Mouse (Mus musculus) MEL (cell line): Measurements from ENCODE around the gene Ror2. TPM values are rescaled to one million over a fixed set of nuclear protein-coding genes. Genes with fewer than 3 reads are reported as not detected.

Experiments
- DNase-seq: peaks from one replicate; pipeline ENCODE4 v3.0.0; 2011; ENCODE audit warnings: low read depth, low spot score
- H3K27ac ChIP-seq: 2 replicates; pipeline ENCODE4 v1.5.1; 2012; ENCODE audit warnings: low read depth, mild to moderate bottlenecking, control low read depth, low read length, moderate library complexity; ENCODE audit not compliant: control insufficient read depth
- H3K27me3 ChIP-seq, 2 experiments: fragments of 150-350 bp in 1 of 2; sonication (generic) in 1 of 2; 2 replicates each; pipeline ENCODE4 v1.6.1; 2012; ENCODE audit warnings: low read length in 2 of 2, mild to moderate bottlenecking in 2 of 2, improper control_type of control experiment in 1 of 2, moderate library complexity in 1 of 2; ENCODE audit not compliant: insufficient read depth in 2 of 2, control insufficient read depth in 1 of 2
- H3K36me3 ChIP-seq, 2 experiments: 2 replicates each; pipeline ENCODE4 v1.6.1; 2012 to 2014; ENCODE audit warnings: low read length in 2 of 2, improper control_type of control experiment in 1 of 2, inconsistent platforms in 1 of 2, mild to moderate bottlenecking in 1 of 2; ENCODE audit not compliant: insufficient read depth in 2 of 2, control insufficient read depth in 1 of 2
- H3K4me1 ChIP-seq, 2 experiments: fragments of 150-350 bp in 1 of 2; sonication (generic) in 1 of 2; 2 replicates each; pipeline ENCODE4 v1.6.1; 2012; ENCODE audit warnings: low read length in 2 of 2, improper control_type of control experiment in 1 of 2, mild to moderate bottlenecking in 1 of 2; ENCODE audit not compliant: insufficient read depth in 2 of 2, control insufficient read depth in 1 of 2
- H3K4me3 ChIP-seq, 2 experiments: fragments of 150-350 bp in 1 of 2; sonication (generic) in 1 of 2; 2 replicates each; pipeline ENCODE4 v1.5.1; 2012; ENCODE audit warnings: low read depth in 2 of 2, low read length in 2 of 2, mild to moderate bottlenecking in 2 of 2, moderate library complexity in 2 of 2, control low read depth in 1 of 2, improper control_type of control experiment in 1 of 2; ENCODE audit not compliant: control insufficient read depth in 1 of 2, insufficient read depth in 1 of 2
- H3K79me2 ChIP-seq: 2 replicates; pipeline ENCODE4 v1.6.1; 2012; ENCODE audit warnings: mild to moderate bottlenecking, low read length, moderate library complexity; ENCODE audit not compliant: control insufficient read depth, poor library complexity, insufficient read depth
- H3K9ac ChIP-seq: 2 replicates; pipeline ENCODE4 v1.6.1; 2012; ENCODE audit warnings: low read depth, mild to moderate bottlenecking, control low read depth, low read length, moderate library complexity; ENCODE audit not compliant: control insufficient read depth, poor library complexity, severe bottlenecking
- H3K9me3 ChIP-seq: fragments of 150-350 bp; sonication (generic); replicated peaks from 2 replicates; pipeline ENCODE4 v1.6.1; 2012; ENCODE audit warnings: mild to moderate bottlenecking, low read length, improper control_type of control experiment, moderate library complexity; ENCODE audit not compliant: insufficient read depth
- CHD2 ChIP-seq: IDR thresholded peaks from 2 replicates; pipeline ENCODE4 v1.6.1; 2011; ENCODE audit warnings: low read length, improper control_type of control experiment
- CTCF ChIP-seq, 3 experiments: IDR thresholded peaks in 2 of 3; conservative IDR thresholded peaks in 1 of 3; 2 replicates each; pipeline ENCODE4 v1.5.1; 2011 to 2012; ENCODE audit warnings: low read length in 3 of 3, low read depth in 2 of 3, mild to moderate bottlenecking in 2 of 3, improper control_type of control experiment in 1 of 3, inconsistent platforms in 1 of 3, mixed read lengths in 1 of 3, moderate library complexity in 1 of 3; ENCODE audit not compliant: control insufficient read depth in 1 of 3, insufficient read depth in 1 of 3, poor library complexity in 1 of 3, severe bottlenecking in 1 of 3
- E2F4 ChIP-seq: IDR thresholded peaks from 2 replicates; pipeline ENCODE4 v1.6.1; 2011; ENCODE audit warnings: low read depth, low read length, improper control_type of control experiment, borderline replicate concordance
- ELF1 ChIP-seq: IDR thresholded peaks from 2 replicates; pipeline ENCODE4 v1.6.1; 2014; ENCODE audit warnings: low read depth, mild to moderate bottlenecking, inconsistent platforms, low read length, improper control_type of control experiment, moderate library complexity
- EP300 ChIP-seq, 2 experiments: IDR thresholded peaks; 2 replicates each; pipeline ENCODE4 v1.6.1; 2011; ENCODE audit warnings: improper control_type of control experiment in 2 of 2, low read length in 2 of 2, low read depth in 1 of 2, mild to moderate bottlenecking in 1 of 2
- GABPA ChIP-seq: IDR thresholded peaks from 2 replicates; pipeline ENCODE4 v1.6.1; 2012; ENCODE audit warnings: low read depth, mild to moderate bottlenecking, inconsistent platforms, low read length, improper control_type of control experiment, moderate library complexity
- GATA1 ChIP-seq: IDR thresholded peaks from 2 replicates; pipeline ENCODE4 v1.6.1; 2011; ENCODE audit warnings: low read depth, low read length, improper control_type of control experiment
- HCFC1 ChIP-seq: IDR thresholded peaks from 2 replicates; pipeline ENCODE4 v1.6.1; 2012; ENCODE audit warnings: low read depth, mild to moderate bottlenecking, inconsistent platforms, low read length, improper control_type of control experiment, moderate library complexity
- JUND ChIP-seq: IDR thresholded peaks from 2 replicates; pipeline ENCODE4 v1.6.1; 2011; ENCODE audit warnings: low read depth, mild to moderate bottlenecking, improper control_type of control experiment, low read length
- MAFK ChIP-seq: IDR thresholded peaks from 2 replicates; pipeline ENCODE4 v1.6.1; 2011; ENCODE audit warnings: low read depth, mild to moderate bottlenecking, low read length, improper control_type of control experiment, borderline replicate concordance
- MAZ ChIP-seq: IDR thresholded peaks from 2 replicates; pipeline ENCODE4 v1.6.1; 2012; ENCODE audit warnings: low read depth, mild to moderate bottlenecking, inconsistent platforms, low read length, improper control_type of control experiment
- MEF2A ChIP-seq: IDR thresholded peaks from 2 replicates; pipeline ENCODE4 v1.6.1; 2014; ENCODE audit warnings: low read depth, mild to moderate bottlenecking, inconsistent platforms, low read length, improper control_type of control experiment; ENCODE audit not compliant: poor library complexity, insufficient replicate concordance, severe bottlenecking; ENCODE audit errors: extremely low read depth
- MXI1 ChIP-seq: IDR thresholded peaks from 2 replicates; pipeline ENCODE4 v1.6.1; 2011; ENCODE audit warnings: mild to moderate bottlenecking, low read depth, low read length, improper control_type of control experiment
- MYB ChIP-seq: IDR thresholded peaks from 2 replicates; pipeline ENCODE4 v1.6.1; 2011; ENCODE audit warnings: mild to moderate bottlenecking, low read depth, low read length, improper control_type of control experiment
- MYC ChIP-seq: IDR thresholded peaks from 2 replicates; pipeline ENCODE4 v1.6.1; 2011; ENCODE audit warnings: low read depth, mild to moderate bottlenecking, low read length, improper control_type of control experiment, moderate library complexity
- NELFE ChIP-seq: IDR thresholded peaks from 2 replicates; pipeline ENCODE4 v1.6.1; 2011; ENCODE audit warnings: low read depth, low read length, improper control_type of control experiment
- NRF1 ChIP-seq: IDR thresholded peaks from 2 replicates; pipeline ENCODE4 v1.6.1; 2014; ENCODE audit warnings: low read depth, mild to moderate bottlenecking, inconsistent platforms, low read length, improper control_type of control experiment, moderate library complexity; ENCODE audit not compliant: poor library complexity, insufficient read depth, severe bottlenecking
- POLR2A ChIP-seq, 2 experiments: IDR thresholded peaks; 2 replicates each; pipeline ENCODE4 v1.6.1; 2011 to 2012; ENCODE audit warnings: low read length in 2 of 2, mild to moderate bottlenecking in 2 of 2, control low read depth in 1 of 2, improper control_type of control experiment in 1 of 2, low read depth in 1 of 2, moderate library complexity in 1 of 2; ENCODE audit not compliant: control insufficient read depth in 1 of 2, insufficient read depth in 1 of 2, poor library complexity in 1 of 2
- POLR2AphosphoS2 ChIP-seq: IDR thresholded peaks from 2 replicates; pipeline ENCODE4 v1.6.1; 2011; ENCODE audit warnings: low read length, improper control_type of control experiment
- RCOR1 ChIP-seq: IDR thresholded peaks from 2 replicates; pipeline ENCODE4 v1.6.1; 2012; ENCODE audit warnings: low read depth, mild to moderate bottlenecking, inconsistent platforms, low read length, improper control_type of control experiment
- TAL1 ChIP-seq: IDR thresholded peaks from 2 replicates; pipeline ENCODE4 v1.6.1; 2012; ENCODE audit warnings: mild to moderate bottlenecking, inconsistent platforms, low read length, moderate library complexity, mixed read lengths
- UBTF ChIP-seq: IDR thresholded peaks from 2 replicates; pipeline ENCODE4 v1.6.1; 2012; ENCODE audit warnings: low read depth, mild to moderate bottlenecking, inconsistent platforms, low read length, improper control_type of control experiment, moderate library complexity, borderline replicate concordance; ENCODE audit not compliant: insufficient read depth
- ZC3H11A ChIP-seq: IDR thresholded peaks from 2 replicates; pipeline ENCODE4 v1.6.1; 2012; ENCODE audit warnings: low read depth, mild to moderate bottlenecking, inconsistent platforms, low read length, improper control_type of control experiment
- ZKSCAN1 ChIP-seq: IDR thresholded peaks from 2 replicates; pipeline ENCODE4 v1.6.1; 2012; ENCODE audit warnings: low read depth, mild to moderate bottlenecking, inconsistent platforms, low read length, improper control_type of control experiment, moderate library complexity
- ZMIZ1 ChIP-seq: IDR thresholded peaks from 2 replicates; pipeline ENCODE4 v1.6.1; 2012; ENCODE audit warnings: low read depth, mild to moderate bottlenecking, inconsistent platforms, low read length, improper control_type of control experiment, moderate library complexity
- ZNF384 ChIP-seq: IDR thresholded peaks from 2 replicates; pipeline ENCODE4 v1.6.1; 2012; ENCODE audit warnings: low read depth, mild to moderate bottlenecking, inconsistent platforms, low read length, improper control_type of control experiment
- polyA plus RNA-seq, 2 experiments: library from polyadenylated mRNA; stranded (reverse) in 1 of 2; unstranded in 1 of 2; fragments of >175 nt in 1 of 2; fragments of >200 nt in 1 of 2; gene quantifications; 2 replicates each; pipeline versions ENCODE4 v1.2.1 to v1.2.4; 2012; ENCODE audit warnings: low replicate concordance in 2 of 2, low read depth in 1 of 2; ENCODE audit not compliant: insufficient read length in 2 of 2, insufficient read depth in 1 of 2, missing spikeins in 1 of 2
- total RNA-seq: library from RNA; depleted of rRNA; stranded (reverse); fragments of 300-350 nt; gene quantifications from 2 replicates; pipeline ENCODE4 v1.2.3, GENCODE M21; 2012

Gene Ror2
- total and polyA plus RNA-seq, 3 experiments: not detected

DNA sequence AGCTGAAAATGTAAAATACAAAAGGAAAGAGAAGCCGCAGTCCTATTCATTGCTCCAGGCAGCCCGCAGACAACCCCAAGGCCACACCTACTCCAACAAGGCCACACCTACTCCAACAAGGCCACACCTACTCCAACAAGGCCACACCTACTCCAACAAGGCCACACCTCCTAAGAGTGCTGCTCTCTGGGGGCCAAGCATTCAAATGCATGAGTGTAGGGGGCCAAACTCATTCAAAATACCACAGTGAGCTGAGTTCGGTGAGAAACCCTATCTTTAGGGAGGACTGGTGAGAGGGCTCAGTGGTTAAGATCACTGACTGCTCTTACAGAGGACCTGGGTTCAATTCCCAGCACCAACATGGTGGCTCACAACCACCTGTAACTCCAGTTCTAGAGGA, 60.0 kb downstream of the Ror2 start:
- Histone ChIP-seq H3K9me3 (no peaks in the 10 kb centered on the region), H3K4me3 (no peak overlapping the region), H3K9ac (no peak overlapping the region), H3K27me3 (no peaks in the 10 kb centered on the region)
- DNase-seq: no peak
- TF ChIP-seq TAL1: no peak
- TF ChIP-seq ZC3H11A: no peak
- TF ChIP-seq MEF2A: no peak
- no peak for TF ChIP-seq CTCF (IDR thresholded peaks at IDR 0.05 in 2 of 3, conservative IDR thresholded peaks at IDR 0.05 in 1 of 3; ENCODE audit: control insufficient read depth in 1 of 3, insufficient read depth in 1 of 3, low read depth in 2 of 3, low read length in 3 of 3, poor library complexity in 1 of 3, severe bottlenecking in 1 of 3)
- TF ChIP-seq MYB: no peak
- no peak for TF ChIP-seq POLR2A (IDR thresholded peaks at IDR 0.05; ENCODE audit: control insufficient read depth in 1 of 2, insufficient read depth in 1 of 2, low read depth in 1 of 2, low read length in 2 of 2, poor library complexity in 1 of 2)
- no peak for TF ChIP-seq ZNF384
- TF ChIP-seq UBTF: no peak
- TF ChIP-seq HCFC1: no peak
- TF ChIP-seq EP300 (IDR thresholded peaks at IDR 0.05; ENCODE audit: low read depth in 1 of 2, low read length in 2 of 2): no peak
- TF ChIP-seq JUND: no peak
- TF ChIP-seq ZMIZ1: no peak
- TF ChIP-seq E2F4: no peak
- no peak for TF ChIP-seq MAFK
- no peak for TF ChIP-seq ELF1
- TF ChIP-seq NELFE: no peak
- no peak for TF ChIP-seq GABPA
- TF ChIP-seq, all 39 proteins: peak for 0
- H3K79me2 ChIP-seq: no peaks in the 10 kb centered on the region
- no peaks in the 10 kb centered on the region for H3K4me1 ChIP-seq
- no peaks in the 10 kb centered on the region for H3K36me3 ChIP-seq
- H3K27ac ChIP-seq: no peak overlapping the region

GRCm38 (mm10) chr13:53221176-53221575, 64.7 kb downstream of the Ror2 start:
- Histone ChIP-seq H3K27me3 (no peaks in the 10 kb centered on the region), H3K36me3 (no peaks in the 10 kb centered on the region), H3K79me2 (no peaks in the 10 kb centered on the region), H3K9ac (no peak overlapping the region), H3K4me1 (no peaks in the 10 kb centered on the region), H3K9me3 (no peaks in the 10 kb centered on the region), H3K4me3 (no peak overlapping the region), H3K27ac (no peak overlapping the region)
- TF ChIP-seq MXI1: no peak
- TF ChIP-seq E2F4: no peak
- TF ChIP-seq MYC: no peak
- no peak for TF ChIP-seq HCFC1
- TF ChIP-seq ZC3H11A: no peak
- no peak for TF ChIP-seq ZKSCAN1
- TF ChIP-seq NELFE: no peak
- no peak for TF ChIP-seq GATA1
- no peak for TF ChIP-seq CHD2
- no peak for TF ChIP-seq EP300 (IDR thresholded peaks at IDR 0.05; ENCODE audit: low read depth in 1 of 2, low read length in 2 of 2)
- TF ChIP-seq POLR2AphosphoS2: no peak
- TF ChIP-seq CTCF (IDR thresholded peaks at IDR 0.05 in 2 of 3, conservative IDR thresholded peaks at IDR 0.05 in 1 of 3; ENCODE audit: control insufficient read depth in 1 of 3, insufficient read depth in 1 of 3, low read depth in 2 of 3, low read length in 3 of 3, poor library complexity in 1 of 3, severe bottlenecking in 1 of 3): no peak
- no peak for TF ChIP-seq MAFK
- no peak for TF ChIP-seq RCOR1
- no peak for TF ChIP-seq JUND
- TF ChIP-seq NRF1: no peak
- no peak for TF ChIP-seq MAZ
- no peak for TF ChIP-seq UBTF
- no peak for DNase-seq
